Mouse (Mus musculus): ENCODE results near the gene A730061H03Rik. TPM values are rescaled to one million over a fixed set of nuclear protein-coding genes. Genes with fewer than 3 reads are reported as not detected.

A730061H03Rik gene
- polyA plus RNA-seq, 1 experiment from 2014 or later = not detected

GRCm38 (mm10) chr14:55584702-55585565 is 24.7 kb upstream of the A730061H03Rik start, which contains the start of gene Emc9:
Emc9 (minus strand) TSS chr14:55585302.
- peak; percentile 56 for ATAC-seq
- Histone ChIP-seq H3K4me1 (ENCODE audit: control insufficient read depth, insufficient read depth, low read length) (peaks cover 2% of the 10 kb centered on the region; the same call in 1 of the 2 replicates), H3K4me3 (ENCODE audit: low read depth, low read length) (peak within 1 kb of the TSS; percentile 39), H3K27me3 (replicated peaks; ENCODE audit: control insufficient read depth, insufficient read depth, low read length) (no peaks in the 10 kb centered on the region), H3K4me2 (ENCODE audit: low read length) (peak within 1 kb of the TSS; percentile 67), H3K9ac (ENCODE audit: low read length) (peak within 1 kb of the TSS; percentile 67), H3K36me3 (ENCODE audit: control insufficient read depth, insufficient read depth, low read length) (peaks cover 15% of the 10 kb centered on the region), H3K27ac (ENCODE audit: low read depth, low read length) (no peak within 1 kb of the TSS), H3K9me3 (replicated peaks; ENCODE audit: control insufficient read depth, low read length) (no peaks in the 10 kb centered on the region)
- 2% methylated on average over 43 of the region's 43 CpGs for WGBS
- peak; percentile 25 for DNase-seq (ENCODE audit: low spot score)

- no peaks in the 10 kb centered on the region for H3K27me3 ChIP-seq (replicated peaks; ENCODE audit: control insufficient read depth, insufficient read depth, low read length)
- H3K36me3 ChIP-seq (ENCODE audit: control insufficient read depth, insufficient read depth, low read length) = peaks cover 15% of the 10 kb centered on the region
- WGBS = 32% methylated on average over 5 of the region's 5 CpGs
- peak overlapping the region; percentile 39 for H3K4me3 ChIP-seq (ENCODE audit: low read depth, low read length)
- peak overlapping the region; percentile 67 for H3K4me2 ChIP-seq (ENCODE audit: low read length)
- no peak for DNase-seq (ENCODE audit: low spot score)
- ATAC-seq = no peak
- no peaks in the 10 kb centered on the region for H3K9me3 ChIP-seq (replicated peaks; ENCODE audit: control insufficient read depth, low read length)
- H3K9ac ChIP-seq (ENCODE audit: low read length) = peak overlapping the region; percentile 67
- no peaks in the 10 kb centered on the region for H3K4me1 ChIP-seq (ENCODE audit: control insufficient read depth, insufficient read depth, low read length)
- no peak overlapping the region for H3K27ac ChIP-seq (ENCODE audit: low read depth, low read length)
These were observed 24.1 kb upstream of the A730061H03Rik start for GRCm38 (mm10) chr14:55584303-55584701.

DNA sequence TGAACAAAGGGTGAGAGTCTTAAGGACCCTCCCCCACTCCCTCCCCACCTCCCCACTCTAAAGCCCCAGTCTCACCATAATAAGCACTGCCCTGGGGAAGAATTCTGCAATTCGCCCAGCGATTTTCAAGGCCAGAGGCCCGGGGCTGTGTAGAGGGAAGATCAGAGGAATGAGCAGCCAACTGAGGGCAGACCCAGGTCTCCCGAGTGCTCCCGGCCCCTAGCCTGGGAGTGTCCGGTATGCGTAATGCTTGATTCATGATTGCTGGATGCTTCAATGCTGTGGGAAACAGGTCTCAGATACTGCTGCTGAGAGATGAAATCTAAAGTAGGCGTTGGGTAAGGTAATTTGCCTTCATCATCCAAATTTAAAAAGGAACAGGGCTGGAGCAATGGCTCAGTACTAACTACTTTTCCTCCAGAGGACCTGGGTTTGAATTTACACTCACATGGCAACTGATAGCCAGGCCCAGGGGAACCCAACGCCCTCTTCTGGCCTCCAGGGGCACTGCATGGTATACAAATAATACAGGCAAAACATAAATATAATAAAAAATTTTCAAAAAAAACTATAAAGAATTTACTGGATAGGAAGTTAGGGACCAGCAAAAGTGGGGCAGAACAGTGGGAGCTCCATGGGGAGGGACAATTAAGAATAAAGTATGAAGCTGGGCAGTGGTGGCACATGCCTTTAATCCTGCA is 21.9 kb upstream of the A730061H03Rik start:
- 73% methylated on average over 9 of the region's 9 CpGs for WGBS
- no peaks in the 10 kb centered on the region for H3K27me3 ChIP-seq (replicated peaks; ENCODE audit: control insufficient read depth, insufficient read depth, low read length)
- ATAC-seq = no peak

GRCm38 (mm10) chr14:55580731-55581130 is 20.5 kb upstream of the A730061H03Rik start:
- no peak overlapping the region for H3K27ac ChIP-seq (ENCODE audit: low read depth, low read length)
- no peak overlapping the region for H3K9ac ChIP-seq (ENCODE audit: low read length)
- ATAC-seq (no peak), DNase-seq (ENCODE audit: low spot score) (no peak)
- peaks cover 9% of the 10 kb centered on the region for H3K36me3 ChIP-seq (ENCODE audit: control insufficient read depth, insufficient read depth, low read length)
- WGBS = 93% methylated on average over 16 of the region's 16 CpGs
- no peaks in the 10 kb centered on the region for H3K9me3 ChIP-seq (replicated peaks; ENCODE audit: control insufficient read depth, low read length)
- no peaks in the 10 kb centered on the region for H3K27me3 ChIP-seq (replicated peaks; ENCODE audit: control insufficient read depth, insufficient read depth, low read length)
- H3K4me1 ChIP-seq (ENCODE audit: control insufficient read depth, insufficient read depth, low read length) = peaks cover 6% of the 10 kb centered on the region; the same call in 1 of the 2 replicates
- H3K4me3 ChIP-seq (ENCODE audit: low read depth, low read length) = no peak overlapping the region
- H3K4me2 ChIP-seq (ENCODE audit: low read length) = no peak overlapping the region

More for the DNA sequence above, 21.9 kb upstream of the A730061H03Rik start:
- peaks cover 6% of the 10 kb centered on the region; the same call in 1 of the 2 replicates for H3K4me1 ChIP-seq (ENCODE audit: control insufficient read depth, insufficient read depth, low read length)
- no peak for DNase-seq (ENCODE audit: low spot score)
- peaks cover 9% of the 10 kb centered on the region for H3K36me3 ChIP-seq (ENCODE audit: control insufficient read depth, insufficient read depth, low read length)
- no peak overlapping the region for H3K27ac ChIP-seq (ENCODE audit: low read depth, low read length)
- no peak overlapping the region for H3K4me2 ChIP-seq (ENCODE audit: low read length)
- H3K4me3 ChIP-seq (ENCODE audit: low read depth, low read length) = no peak overlapping the region
- H3K9ac ChIP-seq (ENCODE audit: low read length) = no peak overlapping the region
- H3K9me3 ChIP-seq (replicated peaks; ENCODE audit: control insufficient read depth, low read length) = no peaks in the 10 kb centered on the region

DNA sequence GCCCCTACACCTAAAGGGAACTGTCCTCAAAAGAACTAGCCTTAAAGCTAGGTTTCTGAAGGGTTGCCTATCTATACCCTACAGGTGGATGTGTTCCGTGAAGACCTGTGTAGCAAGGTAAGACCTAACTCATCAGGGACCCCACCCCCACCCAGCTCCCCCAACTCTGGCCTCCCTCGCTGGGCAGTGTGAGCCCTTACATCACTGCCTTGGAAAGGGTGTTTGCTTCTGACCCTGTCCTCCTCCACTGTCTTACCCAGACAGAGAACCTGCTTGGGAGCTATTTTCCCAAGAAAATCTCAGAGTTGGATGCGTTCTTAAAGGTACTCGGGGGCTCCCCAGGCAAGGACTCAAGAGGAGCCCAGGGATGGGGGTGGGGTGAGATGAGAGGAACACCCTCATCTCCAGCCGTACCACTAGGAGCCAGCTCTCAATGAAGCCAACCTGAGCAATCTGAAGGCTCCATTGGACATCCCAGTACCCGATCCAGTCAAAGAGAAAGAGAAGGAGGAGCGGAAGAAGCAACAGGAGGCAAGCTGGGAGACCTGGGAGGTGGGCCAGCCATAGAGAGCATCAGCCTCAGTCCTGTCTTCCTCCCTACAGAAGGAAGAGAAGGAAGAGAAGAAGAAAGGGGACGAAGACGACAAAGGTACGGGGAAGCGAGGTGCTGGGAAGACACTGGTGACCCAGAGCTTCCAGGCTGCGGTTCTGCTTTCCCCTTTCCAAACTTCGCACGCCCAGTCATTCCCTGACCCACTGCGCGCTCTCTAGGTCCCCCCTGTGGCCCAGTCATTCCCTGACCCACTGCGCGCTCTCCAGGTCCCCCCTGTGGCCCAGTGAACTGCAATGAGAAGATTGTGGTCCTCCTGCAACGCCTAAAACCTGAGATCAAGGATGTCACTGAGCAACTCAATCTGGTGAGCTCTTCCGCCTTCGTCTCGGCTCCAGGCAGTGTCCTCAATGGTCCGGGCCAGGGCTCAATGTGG is 19.6 kb upstream of the A730061H03Rik start:
- no peak overlapping the region for H3K27ac ChIP-seq (ENCODE audit: low read depth, low read length)
- DNase-seq (ENCODE audit: low spot score) (no peak), ATAC-seq (no peak)
- no peak overlapping the region for H3K9ac ChIP-seq (ENCODE audit: low read length)
- H3K36me3 ChIP-seq (ENCODE audit: control insufficient read depth, insufficient read depth, low read length) = peaks cover 9% of the 10 kb centered on the region
- no peak overlapping the region for H3K4me2 ChIP-seq (ENCODE audit: low read length)
- H3K4me1 ChIP-seq (ENCODE audit: control insufficient read depth, insufficient read depth, low read length) = peaks cover 6% of the 10 kb centered on the region; the same call in 1 of the 2 replicates
- no peak overlapping the region for H3K4me3 ChIP-seq (ENCODE audit: low read depth, low read length)
- H3K27me3 ChIP-seq (replicated peaks; ENCODE audit: control insufficient read depth, insufficient read depth, low read length) = no peaks in the 10 kb centered on the region
- H3K9me3 ChIP-seq (replicated peaks; ENCODE audit: control insufficient read depth, low read length) = no peaks in the 10 kb centered on the region
- WGBS = 88% methylated on average over 23 of the region's 23 CpGs

DNA sequence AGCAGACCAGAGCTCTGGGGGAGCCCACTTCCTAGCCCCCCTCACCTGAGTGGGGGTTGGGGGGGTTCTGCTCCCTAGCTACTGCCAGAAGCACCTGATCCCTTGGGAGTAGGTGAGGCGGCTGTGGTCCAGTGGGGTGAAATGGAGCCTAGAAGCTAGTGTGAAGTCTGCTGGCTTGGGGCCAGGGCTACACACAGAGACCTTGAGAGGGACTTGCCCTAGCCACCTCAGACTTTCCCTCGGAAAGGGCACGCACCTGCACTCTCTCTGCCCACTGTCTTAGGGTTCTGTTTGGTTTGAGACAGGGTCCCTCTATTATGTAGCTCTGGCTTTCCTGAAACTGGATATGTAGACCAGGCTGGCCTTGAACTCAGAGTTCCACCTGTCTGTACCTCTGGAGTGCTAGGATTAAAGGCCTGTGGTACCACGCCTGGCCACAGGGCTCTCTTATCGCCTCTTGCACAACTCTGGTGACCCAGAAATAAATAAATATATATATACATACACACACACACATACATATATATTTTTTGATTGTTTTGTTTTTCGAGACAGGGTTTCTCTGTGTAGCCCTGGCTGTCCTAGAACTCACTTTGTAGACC is 18.6 kb upstream of the A730061H03Rik start:
- WGBS = 29% methylated on average over 6 of the region's 6 CpGs
- H3K9me3 ChIP-seq (replicated peaks; ENCODE audit: control insufficient read depth, low read length) = no peaks in the 10 kb centered on the region
- H3K27me3 ChIP-seq (replicated peaks; ENCODE audit: control insufficient read depth, insufficient read depth, low read length) = no peaks in the 10 kb centered on the region
- H3K4me1 ChIP-seq (ENCODE audit: control insufficient read depth, insufficient read depth, low read length) = peaks cover 6% of the 10 kb centered on the region; the same call in 1 of the 2 replicates
- H3K36me3 ChIP-seq (ENCODE audit: control insufficient read depth, insufficient read depth, low read length) = peaks cover 9% of the 10 kb centered on the region
- H3K4me3 ChIP-seq (ENCODE audit: low read depth, low read length) = peak overlapping the region; percentile 65
- ATAC-seq = no peak
- peak overlapping the region; percentile 88 for H3K27ac ChIP-seq (ENCODE audit: low read depth, low read length)
- H3K9ac ChIP-seq (ENCODE audit: low read length) = peak overlapping the region; percentile 94
- DNase-seq (ENCODE audit: low spot score) = peak; percentile 55
- peak overlapping the region; percentile 89 for H3K4me2 ChIP-seq (ENCODE audit: low read length)

DNA sequence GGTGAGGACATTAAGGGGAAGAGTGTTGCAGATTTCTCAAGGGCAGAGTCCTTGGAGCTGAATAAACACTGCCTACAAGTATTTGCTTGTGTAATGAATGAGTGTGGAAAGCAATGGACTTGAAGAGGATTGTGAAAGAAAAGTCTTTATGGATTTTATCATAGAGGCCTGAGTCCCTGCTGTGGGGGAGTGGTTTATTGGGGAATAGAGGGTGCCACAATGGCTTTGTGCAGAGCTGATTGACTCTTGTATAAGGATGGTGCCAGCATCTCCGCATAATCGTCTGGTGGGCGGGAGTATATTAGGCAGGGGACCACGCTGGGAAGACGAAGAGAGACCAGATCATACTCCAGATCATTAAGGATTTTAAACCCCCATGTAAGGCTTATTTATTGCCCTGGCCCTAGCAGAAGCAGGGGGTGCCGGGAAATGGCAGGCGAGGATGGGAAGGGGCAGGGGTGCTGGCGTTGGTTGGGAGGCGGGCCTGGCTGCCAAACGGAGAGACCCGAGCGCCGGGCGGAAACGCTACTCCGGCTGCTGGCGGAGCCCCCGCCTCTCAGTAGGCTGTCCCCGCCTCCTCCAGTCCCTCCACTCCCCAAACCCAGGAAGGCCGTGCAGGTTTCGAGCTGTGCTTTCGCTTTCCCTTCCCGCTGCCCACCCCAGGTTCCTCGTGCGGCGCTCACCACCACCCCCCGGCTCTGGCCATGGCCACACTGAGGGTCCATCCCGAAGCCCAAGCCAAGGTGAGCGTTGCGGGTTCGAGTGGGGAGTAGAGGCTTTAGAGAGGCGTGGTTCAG is 17.9 kb upstream of the A730061H03Rik start, which contains the start of gene Psme1:
Gene Psme1 (plus strand): TSS at position 253 of the 797 bp plus-strand sequence.
- Histone ChIP-seq H3K36me3 (ENCODE audit: control insufficient read depth, insufficient read depth, low read length) (peaks cover 9% of the 10 kb centered on the region), H3K27me3 (replicated peaks; ENCODE audit: control insufficient read depth, insufficient read depth, low read length) (no peaks in the 10 kb centered on the region), H3K9me3 (replicated peaks; ENCODE audit: control insufficient read depth, low read length) (no peaks in the 10 kb centered on the region), H3K4me3 (ENCODE audit: low read depth, low read length) (peak within 1 kb of the TSS; percentile 65), H3K27ac (ENCODE audit: low read depth, low read length) (peak within 1 kb of the TSS; percentile 88), H3K9ac (ENCODE audit: low read length) (peak within 1 kb of the TSS; percentile 94), H3K4me2 (ENCODE audit: low read length) (peak within 1 kb of the TSS; percentile 89), H3K4me1 (ENCODE audit: control insufficient read depth, insufficient read depth, low read length) (peaks cover 6% of the 10 kb centered on the region; the same call in 1 of the 2 replicates)
- DNase-seq (ENCODE audit: low spot score) = peak; percentile 92
- WGBS = under 1% methylated on average over 20 of the region's 32 CpGs
- ATAC-seq = peak; percentile 95
